Comparison of ENCODE assay signal across 46 mouse cellular contexts in the genomic region with DNA sequence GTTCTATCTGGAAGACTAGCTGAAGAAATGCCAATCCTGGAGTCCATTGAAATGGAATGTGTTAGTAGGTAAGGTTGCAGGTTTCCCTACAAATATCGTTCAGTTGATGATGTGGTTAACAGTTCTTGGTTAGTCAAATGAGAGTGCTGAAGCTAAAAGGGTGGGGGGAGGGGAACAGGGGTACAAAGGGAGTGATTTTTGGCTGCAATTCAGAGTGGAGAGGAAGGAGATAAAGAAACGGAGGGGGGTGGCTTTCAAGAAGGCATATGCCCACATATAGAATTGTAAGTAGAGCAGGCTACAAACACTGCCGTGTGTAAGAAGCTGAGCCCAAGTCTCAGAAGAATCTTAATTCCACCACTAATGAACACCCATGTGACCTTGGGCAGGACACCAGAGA. TPM values are rescaled to one million over a fixed set of nuclear protein-coding genes. Genes with fewer than 3 reads are reported as not detected.
"Had no signal": no experiment of that assay in that cellular context is flagged by ENCODE, and none has a peak within 500 bp of the region (broad histone marks: within the 10 kb centered on the region; RNA-seq: fewer than 3 reads in every experiment).

No protein-coding gene starts in this region.

- H3K9me3 ChIP-seq: limb, embryonic 10.5 days; limb, embryonic 12.5 days; limb, embryonic 13.5 days; limb, embryonic 15.5 days; liver, embryonic 12.5 days; liver, embryonic 13.5 days; liver, embryonic 15.5 days; lung, embryonic 15.5 days; megakaryocyte, embryonic 14.5 days; midbrain, embryonic 10.5 days; midbrain, embryonic 12.5 days; midbrain, embryonic 13.5 days; midbrain, embryonic 15.5 days had no signal

- H3K27ac ChIP-seq: limb, embryonic 10.5 days; limb, embryonic 12.5 days; limb, embryonic 13.5 days; limb, embryonic 15.5 days; liver, embryonic 12.5 days; liver, embryonic 13.5 days; liver, embryonic 14.5 days; liver, embryonic 15.5 days; lung, embryonic 15.5 days; macrophage; midbrain, embryonic 10.5 days; midbrain, embryonic 12.5 days; midbrain, embryonic 13.5 days; midbrain, embryonic 15.5 days had no signal

- H3K27me3 ChIP-seq: megakaryocyte, embryonic 14.5 days had no signal

- H3K36me3 ChIP-seq: limb, embryonic 10.5 days; limb, embryonic 12.5 days; limb, embryonic 13.5 days; limb, embryonic 15.5 days; liver, embryonic 12.5 days; liver, embryonic 13.5 days; liver, embryonic 15.5 days; lung, embryonic 15.5 days; midbrain, embryonic 10.5 days; midbrain, embryonic 12.5 days; midbrain, embryonic 13.5 days; midbrain, embryonic 15.5 days had no signal

- DNase-seq: left cerebral cortex, postnatal 4 days; liver; liver, embryonic 13.5 days; liver, postnatal 0 days; lung, adult 18-20 months; lung, adult 2 months; lung, embryonic 14.5 days; lung, postnatal 10 days; lung, postnatal 14 days; lung, postnatal 36 days; lung, postnatal 4 days; midbrain, embryonic 14.5 days had no signal

- H3K4me1 ChIP-seq: limb, embryonic 10.5 days; limb, embryonic 12.5 days; limb, embryonic 13.5 days; limb, embryonic 15.5 days; lung, embryonic 15.5 days; midbrain, embryonic 10.5 days; midbrain, embryonic 12.5 days; midbrain, embryonic 13.5 days; midbrain, embryonic 15.5 days had no signal

- ATAC-seq: liver, embryonic 12.5 days; liver, postnatal 0 days; lung, postnatal 0 days; midbrain, embryonic 13.5 days; midbrain, embryonic 15.5 days; midbrain, embryonic 16.5 days had no signal

- H3K9ac ChIP-seq: limb, embryonic 12.5 days; limb, embryonic 13.5 days; limb, embryonic 15.5 days; liver, embryonic 12.5 days; liver, embryonic 13.5 days; liver, embryonic 14.5 days; liver, embryonic 15.5 days; liver, postnatal 0 days; lung, embryonic 14.5 days; lung, embryonic 15.5 days; midbrain, embryonic 12.5 days; midbrain, embryonic 13.5 days; midbrain, embryonic 15.5 days had no signal

- H3K4me3 ChIP-seq: limb, embryonic 10.5 days; limb, embryonic 12.5 days; limb, embryonic 13.5 days; limb, embryonic 15.5 days; liver, embryonic 12.5 days; liver, embryonic 13.5 days; liver, embryonic 15.5 days; lung, embryonic 15.5 days; megakaryocyte, embryonic 14.5 days; midbrain, embryonic 10.5 days; midbrain, embryonic 12.5 days; midbrain, embryonic 13.5 days; midbrain, embryonic 15.5 days; myocyte had no signal

RNA-seq across cellular contexts. Expression of a gene that starts 6.4 kb away (rescaled TPM):
- total RNA-seq: left cerebral cortex, adult 8-10 months; left cerebral cortex, postnatal 10 days; left cerebral cortex, postnatal 14 days; left cerebral cortex, postnatal 25 days; left cerebral cortex, postnatal 36 days; left cerebral cortex, postnatal 4 days; liver, adult 2 months; megakaryocyte, adult 5-6 weeks; megakaryocyte-erythroid progenitor cell, adult 5-6 weeks; midbrain, postnatal 0 days; monocyte, adult 5-6 weeks had no signal
- polyA plus RNA-seq: limb, embryonic 10.5 days; limb, embryonic 11.5 days; limb, embryonic 12.5 days; limb, embryonic 13.5 days; limb, embryonic 14.5 days; limb, embryonic 15.5 days; liver, adult 2 months; liver, embryonic 11.5 days; liver, embryonic 12.5 days; liver, embryonic 13.5 days; liver, embryonic 15.5 days; liver, embryonic 16.5 days; liver, postnatal 0 days; lung, adult 2 months; lung, embryonic 14.5 days; lung, embryonic 15.5 days; lung, embryonic 16.5 days; lung, postnatal 0 days; macrophage; midbrain, embryonic 10.5 days; midbrain, embryonic 11.5 days; midbrain, embryonic 12.5 days; midbrain, embryonic 13.5 days; midbrain, embryonic 14.5 days; midbrain, embryonic 15.5 days; midbrain, embryonic 16.5 days; midbrain, postnatal 0 days; neural tube, embryonic 11.5 days had no signal
